Mouse (Mus musculus): ENCODE results near the gene Fkbp4. TPM values are rescaled to one million over a fixed set of nuclear protein-coding genes. Genes with fewer than 3 reads are reported as not detected.

Fkbp4 gene
- polyA plus RNA-seq (2012; rRNA removed), result 152 and 153 TPM in 2 replicates

GRCm38 (mm10) chr6:128438317-128438870, at the start of gene Fkbp4:
TSS of gene Fkbp4 (minus strand) at chr6:128438677.

GRCm38 (mm10) chr6:128424269-128425019, 14.0 kb downstream of the Fkbp4 start, which contains the start of gene Itfg2:
TSS of gene Itfg2 (minus strand) at chr6:128424931.

GRCm38 (mm10) chr6:128398996-128399395, 39.5 kb downstream of the Fkbp4 start, which contains the start of gene Nrip2:
TSS of gene Nrip2 (plus strand) at chr6:128399296.

Other genes with a start within 250 kb of the Fkbp4 start
- 1.8 and 2.0 TPM in 2 replicates for gene Tead4, start 137.9 kb downstream of the Fkbp4 start, polyA plus RNA-seq (2012; rRNA removed)
- 4.8 and 4.9 TPM in 2 replicates for gene Tulp3, start 82.8 kb downstream of the Fkbp4 start, polyA plus RNA-seq (2012; rRNA removed)
- 10.7 and 11.2 TPM in 2 replicates for gene Rhno1, start 75.8 kb downstream of the Fkbp4 start, polyA plus RNA-seq (2012; rRNA removed)
- 12.5 and 14.1 TPM in 2 replicates for gene Foxm1, start 75.7 kb downstream of the Fkbp4 start, polyA plus RNA-seq (2012; rRNA removed)
- 0.09 and 0.13 TPM in 2 replicates for gene Tex52, start 63.2 kb downstream of the Fkbp4 start, polyA plus RNA-seq (2012; rRNA removed)
- not detected in 2 replicates for gene Gm44596, start 63.2 kb downstream of the Fkbp4 start, polyA plus RNA-seq (2012; rRNA removed)
- gene Nrip2, start 39.4 kb downstream of the Fkbp4 start, polyA plus RNA-seq (2012; rRNA removed), result 0.71 and 1.4 TPM in 2 replicates
- 18.3 and 26.1 TPM in 2 replicates for gene Itfg2, start 13.7 kb downstream of the Fkbp4 start, polyA plus RNA-seq (2012; rRNA removed)
- 0.05 and 0.17 TPM in 2 replicates for gene Pzp, start 88.0 kb upstream of the Fkbp4 start, polyA plus RNA-seq (2012; rRNA removed)
- gene A2ml1, start 142.9 kb upstream of the Fkbp4 start, polyA plus RNA-seq (2012; rRNA removed), result 0.13 and 0.21 TPM in 2 replicates
- 0.33 TPM in 1 of 2 replicates, not detected in the other for gene Klrb1a, start 184.9 kb upstream of the Fkbp4 start, polyA plus RNA-seq (2012; rRNA removed)
- 47.6 and 59.4 TPM in 2 replicates for gene Clec2h, start 223.7 kb upstream of the Fkbp4 start, polyA plus RNA-seq (2012; rRNA removed)

Measured in colon, adult 2 months (tissue).